Mouse (Mus musculus) bone marrow, adult 2 months (tissue): ENCODE measurements at regions not wholly inside any gene's neighbourhood (a gene's known extent, or its start where the extent isn't known, plus 50 kb on each side); places are given as distances from the start of the nearest gene placed in this dataset.

Source experiments
- H3K27ac ChIP-seq: fragments of 200-500 bp; 2 replicates; pipeline ENCODE4 v1.5.1; 2012; ENCODE audit warnings: low read depth, mild to moderate bottlenecking, control low read depth, inconsistent platforms, low read length; ENCODE audit not compliant: control insufficient read depth, poor library complexity, insufficient read depth
- H3K4me1 ChIP-seq: fragments of 200-500 bp; 2 replicates; pipeline ENCODE4 v1.6.1; 2011; ENCODE audit warnings: low read length; ENCODE audit not compliant: control insufficient read depth, insufficient read depth
- H3K4me3 ChIP-seq: fragments of 200-500 bp; replicated peaks from 2 replicates; pipeline ENCODE3; 2011; ENCODE audit warnings: mild to moderate bottlenecking, low read depth, low read length, control low read depth; ENCODE audit not compliant: control insufficient read depth
- CTCF ChIP-seq: fragments of 200-500 bp; IDR thresholded peaks from 2 replicates; pipeline ENCODE4 v1.5.1; 2011; ENCODE audit warnings: low read length, control low read depth; ENCODE audit not compliant: control insufficient read depth, insufficient read depth
- POLR2A ChIP-seq: fragments of 200-500 bp; IDR thresholded peaks from 2 replicates; pipeline ENCODE4 v1.6.1; 2011; ENCODE audit warnings: low read depth, mild to moderate bottlenecking, control low read depth, low read length, borderline replicate concordance; ENCODE audit not compliant: control insufficient read depth
- WGBS: fragments of 180-500 bp; shearing (Covaris S2); methylation state at CpG from one replicate; pipeline ENCODE4 v1.1.7; 2018; 5-methylcytosine and 5-hydroxymethylcytosine counted together

DNA sequence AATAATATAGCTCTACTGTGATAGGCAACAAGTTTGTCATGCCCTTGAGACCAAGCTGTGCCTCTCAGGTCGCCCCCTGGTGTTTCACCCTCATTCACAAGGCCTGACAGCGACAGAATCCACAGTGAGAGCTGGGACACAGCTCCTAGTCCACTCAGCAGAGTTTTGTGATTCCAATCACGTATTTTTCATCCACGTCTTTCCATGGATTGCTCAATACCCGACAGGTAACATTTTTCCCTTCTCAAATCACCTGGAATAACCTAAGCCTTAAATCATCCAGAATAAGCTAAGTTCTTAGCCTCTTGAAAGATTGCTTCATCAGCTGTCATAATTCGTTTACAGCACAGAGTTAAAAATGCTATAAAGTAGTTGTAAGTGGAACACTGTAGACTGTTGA, 211.3 kb downstream of the Ccdc91 start:
- no peaks in the 10 kb centered on the region for H3K4me1 ChIP-seq
- H3K27ac ChIP-seq: no peak overlapping the region
- WGBS: 67% methylated on average over 6 of the region's 6 CpGs
- H3K4me3 ChIP-seq: no peak overlapping the region
- no peak for TF ChIP-seq POLR2A

DNA sequence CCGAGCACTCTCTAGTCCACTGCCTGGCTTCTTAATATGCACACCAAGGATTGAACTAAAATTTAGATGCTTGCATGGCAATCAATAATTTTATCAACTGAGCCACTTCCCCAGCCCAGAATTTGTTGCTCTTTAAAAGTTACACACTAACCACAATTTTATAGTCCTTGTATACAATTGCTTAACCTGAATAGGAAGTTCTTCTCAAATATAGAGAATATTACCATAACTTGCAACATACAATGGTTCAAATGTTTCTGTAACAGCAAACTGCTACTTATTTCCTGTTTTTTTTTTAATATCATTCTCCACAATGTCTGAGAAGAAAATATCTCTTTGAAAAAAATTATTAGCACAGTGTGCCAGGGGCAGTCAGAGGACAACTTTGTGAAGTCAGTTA, 222.6 kb downstream of the Ccdc91 start:
- Histone ChIP-seq H3K4me3 (no peak overlapping the region), H3K27ac (no peak overlapping the region), H3K4me1 (no peaks in the 10 kb centered on the region)
- WGBS: 59% methylated on average over 1 of the region's 1 CpGs
- TF ChIP-seq CTCF (no peak), POLR2A (no peak)

DNA sequence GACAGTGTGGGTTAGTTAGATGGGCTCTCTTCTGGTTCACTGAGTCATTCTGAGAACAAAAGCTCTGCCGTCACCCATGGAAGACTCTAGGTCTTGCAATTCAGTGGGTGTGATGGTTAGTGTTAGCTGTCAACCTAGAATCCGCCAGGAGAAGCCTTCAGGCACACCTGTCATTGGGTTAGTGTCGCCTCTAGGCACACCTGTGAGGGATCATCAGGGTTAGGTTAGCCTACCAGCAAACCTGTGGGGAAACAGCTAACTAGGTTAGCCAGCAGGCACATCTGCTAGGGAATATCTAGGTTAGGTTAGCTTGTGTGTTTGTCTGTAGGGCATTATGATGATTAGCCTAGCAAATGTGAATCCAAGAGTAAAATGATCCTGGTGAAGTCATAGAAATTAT, 223.8 kb downstream of the Ccdc91 start:
- Histone ChIP-seq H3K4me3 (no peak overlapping the region), H3K27ac (no peak overlapping the region), H3K4me1 (no peaks in the 10 kb centered on the region)
- TF ChIP-seq POLR2A (no peak), CTCF (no peak)
- WGBS: 73% methylated on average over 3 of the region's 3 CpGs

DNA sequence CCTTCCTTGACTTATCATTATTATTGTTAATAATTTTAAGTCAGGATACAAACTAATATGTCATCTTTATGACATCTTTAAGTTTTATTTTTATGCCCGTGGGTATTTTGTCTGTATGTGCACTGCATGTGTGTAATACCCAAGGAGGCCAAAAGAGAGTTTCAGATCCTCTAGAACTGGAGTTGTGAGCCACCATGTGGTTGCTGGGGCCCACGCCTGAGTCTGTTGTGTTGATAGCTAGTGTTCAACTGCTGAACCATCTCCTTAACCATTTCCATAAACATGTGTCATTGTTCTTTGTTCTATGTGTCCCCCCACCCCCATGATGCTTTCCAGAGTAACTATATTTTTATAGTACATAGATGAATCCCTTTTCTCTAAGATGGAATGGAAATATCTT, 225.0 kb downstream of the Ccdc91 start:
- WGBS: 54% methylated on average over 2 of the region's 2 CpGs
- TF ChIP-seq CTCF (no peak), POLR2A (no peak)
- Histone ChIP-seq H3K4me3 (no peak overlapping the region), H3K4me1 (no peaks in the 10 kb centered on the region), H3K27ac (no peak overlapping the region)

DNA sequence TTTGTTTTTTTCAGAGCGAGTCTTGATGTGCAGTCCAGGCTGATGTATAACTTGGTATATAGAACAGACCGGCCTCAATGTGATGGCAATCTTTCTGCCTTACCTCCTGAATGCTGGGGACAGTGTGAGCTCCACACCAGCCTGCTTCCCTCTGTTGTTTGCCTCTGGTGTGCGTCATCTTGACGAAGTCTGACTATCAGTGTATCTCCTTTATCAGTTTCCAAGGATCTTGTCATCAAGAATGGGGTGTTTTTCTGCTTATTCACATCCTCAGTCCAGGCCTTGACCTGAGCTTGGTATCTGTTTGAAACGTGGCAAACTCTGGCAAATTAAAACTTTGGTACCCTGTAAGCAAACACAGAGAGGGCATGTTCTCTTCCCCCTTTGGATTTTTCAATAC, 226.3 kb downstream of the Ccdc91 start:
- no peak overlapping the region for H3K4me3 ChIP-seq
- H3K27ac ChIP-seq: no peak overlapping the region
- 69% methylated on average over 5 of the region's 5 CpGs for WGBS
- H3K4me1 ChIP-seq: no peaks in the 10 kb centered on the region
- TF ChIP-seq POLR2A (no peak), CTCF (no peak)

DNA sequence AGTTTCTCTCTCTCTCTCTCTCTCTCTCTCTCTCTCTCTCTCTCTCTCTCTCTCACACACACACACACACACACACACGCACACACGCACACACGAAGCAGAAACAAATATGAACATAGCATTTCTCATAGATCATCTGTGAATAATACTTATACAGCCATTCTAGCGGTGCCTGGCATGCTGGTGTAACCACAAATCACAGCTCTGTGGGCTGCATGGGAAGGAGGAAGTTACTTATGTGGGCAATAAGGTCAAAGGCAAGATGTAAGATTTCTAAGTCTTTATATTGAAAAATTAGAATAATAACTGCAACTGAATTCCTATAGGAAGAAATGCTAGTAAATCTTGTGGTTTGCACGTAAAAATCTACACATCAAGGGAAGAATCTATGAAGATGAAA, 228.7 kb downstream of the Ccdc91 start:
- TF ChIP-seq CTCF: no peak
- TF ChIP-seq POLR2A: no peak
- Histone ChIP-seq H3K4me3 (no peak overlapping the region), H3K4me1 (no peaks in the 10 kb centered on the region), H3K27ac (no peak overlapping the region)
- WGBS: 41% methylated on average over 5 of the region's 5 CpGs

DNA sequence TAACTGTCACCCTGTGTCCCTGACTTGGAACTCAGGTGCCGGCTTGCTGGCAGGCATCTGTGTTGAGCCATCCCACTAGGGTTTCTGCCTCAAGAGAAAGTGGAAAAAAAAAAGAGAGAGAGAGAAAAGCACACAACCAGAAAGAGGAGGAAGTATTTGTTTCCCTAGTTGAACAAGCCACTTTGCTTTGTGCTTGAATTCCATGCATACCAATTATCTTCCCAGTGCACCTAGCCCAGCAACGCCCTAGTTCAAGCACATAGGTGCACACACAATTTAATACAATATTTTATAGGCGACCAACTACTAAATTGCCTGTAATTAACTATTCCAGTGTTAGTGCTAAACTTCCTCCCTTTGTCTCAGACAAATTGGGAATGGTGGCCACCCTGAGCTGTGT, 230.3 kb downstream of the Ccdc91 start:
- H3K4me3 ChIP-seq: no peak overlapping the region
- TF ChIP-seq CTCF (no peak), POLR2A (no peak)
- no peak overlapping the region for H3K27ac ChIP-seq
- no peaks in the 10 kb centered on the region for H3K4me1 ChIP-seq
- 65% methylated on average over 3 of the region's 3 CpGs for WGBS

DNA sequence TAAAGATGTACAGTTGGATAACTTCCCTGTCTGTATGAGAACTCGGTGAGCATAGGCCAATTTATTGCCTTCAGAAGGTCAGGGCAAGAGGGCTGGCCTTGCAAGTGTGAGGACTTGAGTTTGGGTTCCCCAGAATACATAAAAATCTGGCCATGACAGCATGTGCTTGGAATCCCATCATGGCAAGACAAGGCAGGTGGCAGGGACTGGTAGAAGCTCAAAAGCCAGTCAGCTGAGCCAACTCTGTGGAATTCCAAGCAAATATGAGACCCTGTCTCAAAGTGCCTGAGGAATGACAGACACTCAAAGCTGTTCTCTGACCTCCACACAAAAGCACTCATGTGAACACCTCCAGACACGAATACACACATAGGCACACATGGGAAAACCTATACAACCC, 231.1 kb downstream of the Ccdc91 start:
- Histone ChIP-seq H3K4me3 (no peak overlapping the region), H3K27ac (no peak overlapping the region), H3K4me1 (no peaks in the 10 kb centered on the region)
- TF ChIP-seq CTCF (no peak), POLR2A (no peak)
- 75% methylated on average over 2 of the region's 2 CpGs for WGBS

DNA sequence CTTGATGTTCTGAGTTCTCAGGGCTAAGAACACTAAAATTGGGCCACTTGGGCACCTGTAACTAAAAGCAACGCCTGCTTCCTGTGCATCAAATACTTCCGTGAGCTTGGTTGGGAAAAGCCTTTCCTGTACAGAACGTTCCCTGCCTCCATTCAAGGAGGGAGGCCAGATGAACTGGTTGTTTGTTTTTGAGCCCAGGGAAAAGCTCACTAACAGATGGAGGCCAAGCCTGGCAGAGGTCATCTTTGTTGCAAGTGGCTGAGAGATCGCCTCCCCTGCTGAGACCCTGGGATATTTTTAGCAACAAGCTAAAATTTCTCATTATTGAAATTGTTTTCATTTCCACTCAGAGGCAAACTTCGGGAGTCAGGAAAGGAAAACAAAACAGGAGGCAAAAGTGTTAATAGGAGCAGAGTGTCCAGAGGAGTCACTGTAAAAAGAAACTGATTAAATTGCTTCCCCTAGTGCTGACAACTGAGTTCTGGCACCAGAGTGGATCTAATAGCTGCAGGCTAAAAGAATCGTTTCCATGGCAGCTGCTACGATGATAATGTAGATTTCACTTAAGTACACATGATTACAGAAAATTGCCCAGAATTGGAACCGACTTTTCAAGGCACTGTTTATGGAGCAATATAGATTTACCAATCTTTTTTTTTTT, 242.6 kb downstream of the Ccdc91 start:
- Histone ChIP-seq H3K27ac (no peak overlapping the region), H3K4me1 (no peaks in the 10 kb centered on the region), H3K4me3 (no peak overlapping the region)
- WGBS: 46% methylated on average over 8 of the region's 8 CpGs
- TF ChIP-seq CTCF: no peak
- no peak for TF ChIP-seq POLR2A
